Mouse (Mus musculus) limb, embryonic 11.5 days (tissue): ENCODE results near the gene Htatip2. TPM values are rescaled to one million over a fixed set of nuclear protein-coding genes. Genes with fewer than 3 reads are reported as not detected.
A peak's percentile ranks its signal among the peaks of the same experiment; 100 is the strongest.

Experiments used
- ATAC-seq: fragments of 200-750 bp; cut with Nextera tagmentation; 2 replicates; pipeline ENCODE4 v1.8.0; 2017; ENCODE audit warnings: low read depth; ENCODE audit not compliant: insufficient number of reproducible peaks, low FRiP score, low TSS enrichment
- DNase-seq: peaks from one replicate; pipeline ENCODE4 v3.0.0-alpha.2; 2015; ENCODE audit warnings: low spot score
- H3K27ac ChIP-seq: fragments of 300-500 bp; sonication (generic); replicated peaks from 2 replicates; pipeline ENCODE4 v1.5.1; 2014; ENCODE audit warnings: low read depth, mild to moderate bottlenecking, low read length
- H3K27me3 ChIP-seq: fragments of 300-500 bp; sonication (generic); 2 replicates; pipeline ENCODE4 v1.6.1; 2014; ENCODE audit warnings: mild to moderate bottlenecking, low read length, mixed read lengths; ENCODE audit not compliant: control insufficient read depth, insufficient read depth
- H3K36me3 ChIP-seq: fragments of 300-500 bp; sonication (generic); 2 replicates; pipeline ENCODE4 v1.6.1; 2014; ENCODE audit warnings: mild to moderate bottlenecking, low read length, moderate library complexity, mixed read lengths; ENCODE audit not compliant: control insufficient read depth, insufficient read depth
- H3K4me1 ChIP-seq: fragments of 300-500 bp; sonication (generic); 2 replicates; pipeline ENCODE4 v1.6.1; 2014; ENCODE audit warnings: low read length, mixed read lengths; ENCODE audit not compliant: control insufficient read depth, insufficient read depth
- H3K4me2 ChIP-seq: fragments of 300-500 bp; sonication (generic); 2 replicates; pipeline ENCODE4 v1.6.1; 2014; ENCODE audit warnings: low read depth, mild to moderate bottlenecking, moderate library complexity; ENCODE audit not compliant: severe bottlenecking
- H3K4me3 ChIP-seq: fragments of 300-500 bp; sonication (generic); 2 replicates; pipeline ENCODE4 v1.5.1; 2014; ENCODE audit warnings: low read depth, low read length
- H3K9ac ChIP-seq: fragments of 300-500 bp; sonication (generic); 2 replicates; pipeline ENCODE4 v1.6.1; 2014; ENCODE audit warnings: mild to moderate bottlenecking, low read length
- H3K9me3 ChIP-seq: fragments of 300-500 bp; sonication (generic); 2 replicates; pipeline ENCODE4 v1.6.1; 2016; ENCODE audit warnings: low read length; ENCODE audit not compliant: control insufficient read depth
- WGBS: fragments of 180-500 bp; shearing (Covaris S2); extraction: QIAGEN DNeasy Blood & Tissue Kit; methylation state at CpG from one replicate; pipeline ENCODE4 v1.1.7; 2014; 5-methylcytosine and 5-hydroxymethylcytosine counted together
- polyA plus RNA-seq: library from polyadenylated mRNA; unstranded; fragments of >200 nt; fragmentation: Nextera tagmentation; extraction: Ambion mirVana; gene quantifications from 2 replicates; pipeline ENCODE4 v1.2.1, GENCODE M21; 2014

Gene Htatip2
- polyA plus RNA-seq, 1 experiment from 2014 or later, result 3.8 TPM

DNA sequence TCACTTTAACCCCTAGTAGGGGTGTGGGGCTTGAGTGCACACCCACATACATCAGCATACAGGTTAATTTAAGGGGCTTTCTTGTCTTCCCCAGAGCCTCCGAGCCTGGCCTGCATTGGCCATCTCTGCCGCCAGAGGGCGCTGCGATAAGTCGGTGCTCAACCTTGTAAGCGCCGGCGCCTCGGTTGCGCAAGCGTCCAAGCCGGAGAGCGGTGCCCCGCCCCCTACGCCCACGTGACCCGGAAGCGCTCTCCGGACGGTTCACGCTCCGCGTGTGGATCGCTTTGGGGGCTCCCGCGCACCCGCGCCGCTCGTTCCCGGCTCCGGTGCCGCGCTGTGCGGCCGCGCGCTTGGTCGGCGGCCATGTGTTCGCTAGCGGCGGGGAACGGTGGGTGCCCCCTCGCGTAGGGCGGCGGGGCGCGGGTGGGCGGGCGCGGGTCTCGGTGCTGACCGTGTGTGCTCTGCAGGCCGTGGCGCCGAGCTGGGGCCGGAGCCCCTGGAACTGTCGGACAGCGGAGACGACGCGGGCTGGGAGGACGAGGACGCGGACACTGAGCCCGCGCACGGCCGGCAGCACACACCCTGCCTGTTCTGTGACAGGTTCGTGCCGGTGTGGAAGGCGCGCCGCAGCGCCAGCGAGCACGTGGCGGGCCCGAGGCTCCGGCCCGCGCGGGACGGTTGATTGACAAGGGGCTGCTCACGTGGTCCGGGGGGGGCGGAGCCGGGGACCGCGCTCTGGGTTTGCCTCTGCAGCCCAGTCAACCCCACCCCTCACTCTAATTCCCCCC is 19.4 kb downstream of the Htatip2 start, which contains the start of gene Prmt3:
Prmt3 (plus strand) TSS at position 233 of the 788 bp plus-strand sequence.
- Histone ChIP-seq H3K4me3 (peak within 1 kb of the TSS; percentile 69), H3K9me3 (no peaks in the 10 kb centered on the region), H3K9ac (peak within 1 kb of the TSS; percentile 77), H3K27me3 (no peaks in the 10 kb centered on the region), H3K36me3 (no peaks in the 10 kb centered on the region; the same call in 1 of the 2 replicates), H3K4me1 (no peaks in the 10 kb centered on the region), H3K4me2 (peak within 1 kb of the TSS; percentile 74), H3K27ac (0 out of 2 replicates have a peak within 1 kb of the TSS, but pooled peaks have one; percentile 65)
- peak; percentile 99 for DNase-seq
- peak; percentile 94 for ATAC-seq
- WGBS, result under 1% methylated on average over 92 of the region's 92 CpGs

DNA sequence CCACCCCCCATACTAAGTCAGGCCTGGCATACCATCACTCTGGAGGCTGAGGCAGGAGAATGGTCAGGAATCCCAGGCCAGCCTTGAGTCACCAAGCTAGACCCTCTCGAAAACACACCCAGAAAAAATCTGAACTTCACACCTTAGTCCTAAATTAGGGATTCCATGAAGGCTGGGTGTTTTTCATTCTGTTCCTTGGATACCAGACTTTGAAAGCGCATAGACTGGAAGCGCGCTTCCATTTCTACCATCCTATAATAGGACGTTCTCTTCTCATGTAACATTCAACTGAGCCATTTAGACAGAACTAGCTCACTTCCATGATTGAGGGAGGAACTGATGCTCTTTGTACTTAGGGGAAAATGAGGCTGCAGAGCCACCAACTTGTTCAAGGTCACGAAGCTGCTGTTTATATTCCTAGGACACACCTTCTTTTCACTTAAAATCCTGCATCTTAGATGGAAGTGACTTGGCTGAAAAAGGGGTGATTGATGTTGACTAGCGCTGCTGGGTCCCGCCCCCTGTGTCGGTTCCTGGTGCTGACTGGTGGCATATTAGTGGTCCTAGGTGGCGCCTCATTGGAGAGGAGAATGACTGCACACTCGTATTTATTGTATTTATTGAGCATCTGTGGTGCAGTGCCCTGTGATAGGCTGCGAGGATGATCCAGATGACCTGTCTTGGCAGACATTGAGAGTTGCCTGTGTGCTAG is 20.1 kb downstream of the Htatip2 start:
- Histone ChIP-seq H3K27me3 (no peaks in the 10 kb centered on the region), H3K27ac (no peak overlapping the region), H3K4me3 (peak overlapping the region; percentile 69), H3K36me3 (no peaks in the 10 kb centered on the region; the same call in 1 of the 2 replicates), H3K9ac (peak overlapping the region; percentile 77; the same call in 1 of the 2 replicates), H3K4me2 (peak overlapping the region; percentile 74), H3K4me1 (no peaks in the 10 kb centered on the region), H3K9me3 (no peaks in the 10 kb centered on the region)
- ATAC-seq (no peak; the same call in 1 of the 2 replicates), DNase-seq (no peak)
- WGBS, result 77% methylated on average over 12 of the region's 12 CpGs

GRCm38 (mm10) chr7:49783017-49783416 is 24.1 kb downstream of the Htatip2 start:
- H3K4me1 ChIP-seq, result no peaks in the 10 kb centered on the region
- H3K9ac ChIP-seq, result no peak overlapping the region
- WGBS, result 98% methylated on average over 2 of the region's 2 CpGs
- no peak overlapping the region for H3K27ac ChIP-seq
- no peaks in the 10 kb centered on the region for H3K27me3 ChIP-seq
- DNase-seq, result no peak
- ATAC-seq, result no peak
- no peak overlapping the region for H3K4me3 ChIP-seq
- H3K9me3 ChIP-seq, result no peaks in the 10 kb centered on the region
- no peaks in the 10 kb centered on the region; the same call in 1 of the 2 replicates for H3K36me3 ChIP-seq
- H3K4me2 ChIP-seq, result no peak overlapping the region

GRCm38 (mm10) chr7:49785141-49785540 is 26.2 kb downstream of the Htatip2 start:
- H3K36me3 ChIP-seq, result no peaks in the 10 kb centered on the region; the same call in 1 of the 2 replicates
- no peak for DNase-seq
- H3K27ac ChIP-seq, result no peak overlapping the region
- no peak overlapping the region for H3K4me3 ChIP-seq
- H3K9me3 ChIP-seq, result no peaks in the 10 kb centered on the region
- no peak overlapping the region for H3K4me2 ChIP-seq
- H3K9ac ChIP-seq, result no peak overlapping the region
- no peak for ATAC-seq
- H3K27me3 ChIP-seq, result no peaks in the 10 kb centered on the region
- 96% methylated on average over 7 of the region's 7 CpGs for WGBS
- no peaks in the 10 kb centered on the region for H3K4me1 ChIP-seq

GRCm38 (mm10) chr7:49786618-49787382 is 27.9 kb downstream of the Htatip2 start:
- Histone ChIP-seq H3K4me1 (no peaks in the 10 kb centered on the region), H3K4me2 (no peak overlapping the region), H3K9ac (no peak overlapping the region), H3K36me3 (no peaks in the 10 kb centered on the region; the same call in 1 of the 2 replicates), H3K4me3 (no peak overlapping the region), H3K27ac (no peak overlapping the region), H3K27me3 (no peaks in the 10 kb centered on the region), H3K9me3 (no peaks in the 10 kb centered on the region)
- 57% methylated on average over 12 of the region's 12 CpGs for WGBS
- ATAC-seq, result no peak
- peak; percentile 78 for DNase-seq

DNA sequence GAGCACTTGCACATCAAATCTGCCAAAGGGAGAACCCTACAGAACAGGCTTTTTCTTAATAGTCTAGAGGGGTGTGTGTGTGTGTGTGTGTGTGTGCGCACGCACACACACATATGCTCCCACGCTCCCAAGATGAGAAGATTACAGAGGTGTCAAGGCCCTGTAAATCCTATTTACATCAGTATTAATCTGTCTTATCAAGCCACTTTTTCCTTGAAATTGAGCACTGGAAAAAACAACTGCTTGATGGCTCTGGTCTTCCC is 28.4 kb downstream of the Htatip2 start:
- H3K4me2 ChIP-seq, result no peak overlapping the region
- DNase-seq, result no peak
- H3K4me1 ChIP-seq, result no peaks in the 10 kb centered on the region
- H3K9ac ChIP-seq, result no peak overlapping the region
- no peak overlapping the region for H3K27ac ChIP-seq
- WGBS, result 94% methylated on average over 3 of the region's 3 CpGs
- H3K27me3 ChIP-seq, result no peaks in the 10 kb centered on the region
- ATAC-seq, result no peak
- no peaks in the 10 kb centered on the region; the same call in 1 of the 2 replicates for H3K36me3 ChIP-seq
- H3K9me3 ChIP-seq, result no peaks in the 10 kb centered on the region
- H3K4me3 ChIP-seq, result no peak overlapping the region

- ATAC-seq (no peak), DNase-seq (no peak)
- WGBS, result 83% methylated on average over 2 of the region's 2 CpGs
- H3K27ac ChIP-seq, result no peak overlapping the region
- H3K36me3 ChIP-seq, result peaks cover 2% of the 10 kb centered on the region; the same call in 1 of the 2 replicates
- no peak overlapping the region for H3K4me3 ChIP-seq
- no peaks in the 10 kb centered on the region for H3K27me3 ChIP-seq
- no peaks in the 10 kb centered on the region for H3K9me3 ChIP-seq
- no peak overlapping the region for H3K9ac ChIP-seq
- no peaks in the 10 kb centered on the region for H3K4me1 ChIP-seq
- no peak overlapping the region for H3K4me2 ChIP-seq
These were observed 35.4 kb downstream of the Htatip2 start for GRCm38 (mm10) chr7:49794304-49794703.

DNA sequence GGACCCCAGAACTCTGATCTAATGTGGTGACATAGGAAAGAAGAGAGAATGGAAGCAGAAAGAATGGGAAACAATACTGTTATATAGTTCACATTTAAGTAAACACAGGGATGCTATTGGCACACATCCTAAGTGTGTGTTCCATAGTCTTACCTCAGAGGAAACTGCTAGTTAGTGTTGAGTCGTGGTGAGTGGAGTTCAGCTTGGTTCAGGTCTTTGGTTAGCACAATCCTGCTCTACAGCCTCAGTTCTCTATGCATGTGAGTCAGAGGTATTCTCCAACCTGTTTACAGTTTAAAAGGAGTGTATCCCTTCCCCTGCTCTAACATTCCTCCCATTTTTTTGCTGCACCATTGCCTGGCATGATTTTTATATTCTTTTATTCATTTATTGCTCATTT is 38.3 kb downstream of the Htatip2 start:
- Histone ChIP-seq H3K4me1 (no peaks in the 10 kb centered on the region), H3K4me3 (no peak overlapping the region), H3K36me3 (peaks cover 2% of the 10 kb centered on the region; the same call in 1 of the 2 replicates), H3K9me3 (no peaks in the 10 kb centered on the region), H3K27me3 (no peaks in the 10 kb centered on the region), H3K27ac (no peak overlapping the region), H3K9ac (no peak overlapping the region), H3K4me2 (no peak overlapping the region)
- no peak for ATAC-seq
- DNase-seq, result no peak
- WGBS, result 59% methylated on average over 1 of the region's 1 CpGs
